Mouse (Mus musculus) heart, embryonic 16.5 days (tissue): Measurements from ENCODE around the gene Exoc6. TPM values are rescaled to one million over a fixed set of nuclear protein-coding genes. Genes with fewer than 3 reads are reported as not detected.

Experiments
- ATAC-seq: fragments of 200-750 bp; cut with Nextera tagmentation; replicated peaks from 2 replicates; pipeline ENCODE4 v1.8.0; 2017; ENCODE audit warnings: moderate number of reproducible peaks; ENCODE audit not compliant: insufficient read depth, low FRiP score; ENCODE audit errors: extremely low read depth
- H3K27ac ChIP-seq: fragments of 300-500 bp; sonication (generic); 2 replicates; pipeline ENCODE4 v1.5.1; 2014; ENCODE audit warnings: mild to moderate bottlenecking, low read length, control low read depth, moderate library complexity
- H3K27me3 ChIP-seq: fragments of 300-500 bp; sonication (generic); 2 replicates; pipeline ENCODE4 v1.6.1; 2014; ENCODE audit warnings: low read length, mixed read lengths; ENCODE audit not compliant: control insufficient read depth, insufficient read depth
- H3K36me3 ChIP-seq: fragments of 300-500 bp; sonication (generic); 2 replicates; pipeline ENCODE4 v1.6.1; 2014; ENCODE audit not compliant: control insufficient read depth, insufficient read depth
- H3K4me1 ChIP-seq: fragments of 300-500 bp; sonication (generic); 2 replicates; pipeline ENCODE4 v1.6.1; 2014; ENCODE audit warnings: low read length, mixed read lengths; ENCODE audit not compliant: control insufficient read depth, insufficient read depth
- H3K4me2 ChIP-seq: fragments of 300-500 bp; sonication (generic); 2 replicates; pipeline ENCODE4 v1.6.1; 2014; ENCODE audit warnings: low read depth, mild to moderate bottlenecking, control low read depth, low read length
- H3K4me3 ChIP-seq: fragments of 300-500 bp; sonication (generic); 2 replicates; pipeline ENCODE4 v1.5.1; 2014; ENCODE audit warnings: mild to moderate bottlenecking, control low read depth, low read length
- H3K9ac ChIP-seq: fragments of 300-500 bp; sonication (generic); 2 replicates; pipeline ENCODE4 v1.6.1; 2014; ENCODE audit warnings: low read length, control low read depth
- H3K9me3 ChIP-seq: fragments of 300-500 bp; sonication (generic); replicated peaks from 2 replicates; pipeline ENCODE4 v1.6.1; 2016; ENCODE audit warnings: low read length; ENCODE audit not compliant: control insufficient read depth
- WGBS: fragments of 180-500 bp; shearing (Covaris S2); extraction: QIAGEN DNeasy Blood & Tissue Kit; methylation state at CpG from one replicate; pipeline ENCODE4 v1.1.7; 2014; 5-methylcytosine and 5-hydroxymethylcytosine counted together
- polyA plus RNA-seq: library from polyadenylated mRNA; unstranded; fragments of >200 nt; fragmentation: Nextera tagmentation; extraction: Ambion mirVana; gene quantifications from 2 replicates; pipeline ENCODE4 v1.2.1, GENCODE M21; 2015

Gene Exoc6
- polyA plus RNA-seq, 1 experiment from 2014 or later, result 20.5 TPM

DNA sequence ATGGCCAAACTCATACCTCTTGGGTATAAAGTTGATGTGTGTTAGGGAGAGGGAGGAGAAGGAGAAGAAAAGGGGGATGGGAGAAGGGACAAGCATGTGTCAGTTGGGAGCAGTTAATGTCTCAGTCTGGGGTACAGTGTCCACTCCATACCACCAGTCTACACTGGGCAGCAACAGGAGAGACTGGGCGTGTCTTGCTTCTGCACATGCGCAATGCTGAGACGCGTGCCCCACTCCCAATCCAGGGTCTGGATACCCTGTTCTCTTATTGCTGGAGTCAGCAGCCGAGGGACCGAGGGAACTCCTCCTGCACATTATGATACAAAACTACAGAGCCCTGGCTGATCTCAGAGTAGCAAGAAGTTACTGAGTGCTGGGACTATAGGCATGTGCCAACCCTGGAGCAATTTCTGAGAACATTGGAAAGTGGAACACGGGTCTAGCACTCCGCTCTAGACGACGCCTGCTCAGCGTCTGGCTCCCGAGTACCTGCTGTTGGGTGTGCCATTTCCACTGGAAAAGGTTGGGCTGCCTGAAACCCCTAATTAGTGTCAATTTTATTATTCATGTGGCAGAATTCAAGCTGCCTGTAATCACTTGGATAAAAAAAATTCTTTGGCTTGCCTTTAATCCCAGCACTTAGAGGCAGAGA, 166.4 kb downstream of the Exoc6 start:
- ATAC-seq, result no peak

DNA sequence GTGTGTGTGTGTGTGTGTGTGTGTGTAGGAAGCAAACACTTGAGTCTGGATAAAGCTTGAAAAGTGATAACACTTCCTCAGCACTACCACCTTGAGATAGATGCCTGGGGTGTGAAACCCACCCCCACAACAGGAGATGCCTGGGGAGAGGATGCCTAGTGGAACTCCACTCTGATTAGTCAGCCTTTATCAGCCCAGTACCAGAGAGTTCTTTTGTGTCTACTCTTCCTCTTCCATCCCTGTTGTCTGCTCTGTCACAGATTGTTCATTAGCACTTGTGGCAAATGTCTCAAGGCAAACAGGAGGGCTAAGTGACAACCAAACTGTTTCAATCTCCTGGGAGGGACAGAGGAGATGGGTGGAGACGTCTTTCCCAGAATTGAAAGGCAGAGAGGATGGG, 168.9 kb downstream of the Exoc6 start:
- Histone ChIP-seq H3K9ac (no peak overlapping the region), H3K27ac (no peak overlapping the region), H3K36me3 (no peaks in the 10 kb centered on the region), H3K9me3 (no peaks in the 10 kb centered on the region), H3K4me2 (no peak overlapping the region), H3K27me3 (no peaks in the 10 kb centered on the region), H3K4me1 (no peaks in the 10 kb centered on the region), H3K4me3 (no peak overlapping the region)
- 4% methylated on average over 1 of the region's 1 CpGs for WGBS
- ATAC-seq, result no peak

More for the DNA sequence above, 166.4 kb downstream of the Exoc6 start:
- H3K9ac ChIP-seq, result no peak overlapping the region
- no peaks in the 10 kb centered on the region for H3K4me1 ChIP-seq
- H3K27me3 ChIP-seq, result no peaks in the 10 kb centered on the region
- no peaks in the 10 kb centered on the region for H3K9me3 ChIP-seq
- WGBS, result 72% methylated on average over 12 of the region's 12 CpGs
- H3K4me3 ChIP-seq, result no peak overlapping the region
- H3K36me3 ChIP-seq, result no peaks in the 10 kb centered on the region
- no peak overlapping the region for H3K27ac ChIP-seq
- no peak overlapping the region for H3K4me2 ChIP-seq

DNA sequence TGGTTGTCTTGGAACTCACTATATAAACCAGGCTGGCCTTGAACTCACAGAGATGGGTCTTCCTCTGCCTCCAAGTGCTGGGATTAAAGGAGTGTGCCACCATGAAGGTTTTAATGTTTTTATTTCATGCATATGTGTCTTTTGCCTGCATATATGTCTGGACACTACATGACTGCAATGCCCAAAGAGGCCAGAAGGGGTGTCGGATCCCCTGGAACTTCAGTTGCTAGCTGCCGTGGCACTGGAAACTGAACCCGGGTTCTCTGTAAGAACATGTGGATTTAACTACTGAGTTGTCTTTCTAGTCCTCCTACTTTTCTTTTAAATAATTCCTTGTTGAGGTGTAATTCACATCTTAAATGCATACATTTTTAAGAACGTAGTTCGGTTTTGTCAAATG, 174.4 kb downstream of the Exoc6 start:
- no peak for ATAC-seq
- Histone ChIP-seq H3K9me3 (peaks cover 2% of the 10 kb centered on the region; the same call in 1 of the 2 replicates), H3K36me3 (no peaks in the 10 kb centered on the region), H3K4me3 (no peak overlapping the region), H3K9ac (no peak overlapping the region), H3K27me3 (no peaks in the 10 kb centered on the region), H3K4me1 (no peaks in the 10 kb centered on the region), H3K4me2 (no peak overlapping the region), H3K27ac (no peak overlapping the region)
- 92% methylated on average over 5 of the region's 5 CpGs for WGBS

DNA sequence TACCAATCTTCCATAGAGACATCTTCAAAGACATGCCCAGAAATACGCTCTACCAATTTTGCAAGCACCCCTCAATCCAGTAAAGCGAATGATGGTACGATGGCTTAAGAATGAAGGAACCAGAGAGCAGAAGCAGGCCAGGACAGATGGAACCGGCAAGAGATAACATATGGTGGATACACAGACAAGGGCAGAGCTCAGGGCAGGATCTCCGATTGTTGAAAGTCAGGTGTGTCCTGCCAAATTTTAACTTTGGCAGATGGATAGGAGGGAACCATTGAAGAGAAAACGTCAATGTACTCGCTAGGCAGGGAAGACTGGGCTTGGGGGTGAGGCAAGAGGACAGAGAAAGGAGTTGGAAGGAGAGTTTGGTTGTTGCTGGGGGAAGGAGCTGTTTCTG, 176.4 kb downstream of the Exoc6 start:
- ATAC-seq, result no peak
- H3K9ac ChIP-seq, result no peak overlapping the region
- no peaks in the 10 kb centered on the region for H3K4me1 ChIP-seq
- H3K27me3 ChIP-seq, result no peaks in the 10 kb centered on the region
- no peak overlapping the region for H3K27ac ChIP-seq
- no peak overlapping the region for H3K4me3 ChIP-seq
- H3K9me3 ChIP-seq, result peaks cover 2% of the 10 kb centered on the region; the same call in 1 of the 2 replicates
- H3K4me2 ChIP-seq, result no peak overlapping the region
- no peaks in the 10 kb centered on the region for H3K36me3 ChIP-seq
- WGBS, result 83% methylated on average over 7 of the region's 7 CpGs

DNA sequence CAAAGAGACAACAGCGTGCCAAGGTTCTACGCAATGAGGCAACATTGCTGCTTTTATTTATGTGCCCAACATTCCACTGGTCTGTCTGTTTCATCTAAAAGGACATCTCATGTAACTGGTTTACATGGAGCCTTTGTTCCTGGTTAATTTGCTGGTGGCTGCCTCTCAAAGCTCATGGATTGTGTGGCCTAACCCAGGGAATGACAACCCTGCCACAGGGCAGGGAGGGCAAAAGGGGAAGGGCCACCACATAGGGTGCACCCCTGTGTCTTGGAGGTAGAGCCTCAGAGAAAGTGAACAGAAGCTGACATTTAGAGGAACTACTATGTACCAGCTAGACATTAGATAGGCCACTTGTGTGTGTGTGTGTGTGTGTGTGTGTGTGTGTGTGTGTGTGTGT, 177.1 kb downstream of the Exoc6 start:
- H3K27ac ChIP-seq, result no peak overlapping the region
- no peak overlapping the region for H3K4me3 ChIP-seq
- H3K9ac ChIP-seq, result no peak overlapping the region
- no peaks in the 10 kb centered on the region for H3K27me3 ChIP-seq
- no peak overlapping the region for H3K4me2 ChIP-seq
- H3K36me3 ChIP-seq, result no peaks in the 10 kb centered on the region
- peaks cover 2% of the 10 kb centered on the region; the same call in 1 of the 2 replicates for H3K9me3 ChIP-seq
- H3K4me1 ChIP-seq, result no peaks in the 10 kb centered on the region
- ATAC-seq, result no peak
- 94% methylated on average over 2 of the region's 2 CpGs for WGBS

Other genes with a start within 250 kb of the Exoc6 start
- 81.9 and 85.6 TPM in 2 replicates for gene Ide, start 212.6 kb upstream of the Exoc6 start, polyA plus RNA-seq
- gene Kif11, start 174.0 kb upstream of the Exoc6 start, polyA plus RNA-seq, result 43.7 and 51.5 TPM in 2 replicates
- 13.0 and 13.1 TPM in 2 replicates for gene Hhex, start 115.6 kb upstream of the Exoc6 start, polyA plus RNA-seq
- gene Cyp26c1, start 135.2 kb downstream of the Exoc6 start, polyA plus RNA-seq, result not detected in 2 replicates
- gene Cyp26a1, start 147.4 kb downstream of the Exoc6 start, polyA plus RNA-seq, result 1.5 and 2.2 TPM in 2 replicates